Mouse (Mus musculus): ENCODE measurements around the gene Kctd13.

GRCm38 (mm10) chr7:126978841-126979240, 50.2 kb downstream of the Kctd13 start:
- TF ChIP-seq CTCF (IDR thresholded peaks at IDR 0.05; ENCODE audit: control insufficient read depth, insufficient read depth, insufficient replicate concordance, low read depth, low read length) (no peak), POLR2A (IDR thresholded peaks at IDR 0.05; ENCODE audit: control insufficient read depth, low read depth, low read length) (no peak)
